Mouse (Mus musculus) intestine, postnatal 0 days (tissue): ENCODE measurements around the gene Sf3b6. TPM values are rescaled to one million over a fixed set of nuclear protein-coding genes. Genes with fewer than 3 reads are reported as not detected.

Experiments
- ATAC-seq: fragments of 200-750 bp; cut with Nextera tagmentation; 2 replicates; pipeline ENCODE4 v1.8.0; 2017; ENCODE audit warnings: mild to moderate bottlenecking, moderate TSS enrichment, moderate library complexity
- H3K27ac ChIP-seq: fragments of 300-500 bp; sonication (generic); 2 replicates; pipeline ENCODE4 v1.5.1; 2014; ENCODE audit warnings: mild to moderate bottlenecking, low read depth, low read length, moderate library complexity
- H3K27me3 ChIP-seq: fragments of 300-500 bp; sonication (generic); replicated peaks from 2 replicates; pipeline ENCODE4 v1.6.1; 2014; ENCODE audit warnings: low read length, mixed read lengths; ENCODE audit not compliant: control insufficient read depth, insufficient read depth
- H3K36me3 ChIP-seq: fragments of 300-500 bp; sonication (generic); 2 replicates; pipeline ENCODE4 v1.6.1; 2014; ENCODE audit warnings: mild to moderate bottlenecking, moderate library complexity; ENCODE audit not compliant: control insufficient read depth, insufficient read depth
- H3K4me1 ChIP-seq: fragments of 300-500 bp; sonication (generic); replicated peaks from 2 replicates; pipeline ENCODE4 v1.6.1; 2014; ENCODE audit warnings: antibody characterized with exemption, low read length, mixed read lengths; ENCODE audit not compliant: control insufficient read depth, insufficient read depth
- H3K4me2 ChIP-seq: fragments of 300-500 bp; sonication (generic); replicated peaks from 2 replicates; pipeline ENCODE4 v1.6.1; 2014; ENCODE audit warnings: low read depth, mild to moderate bottlenecking, moderate library complexity
- H3K4me3 ChIP-seq: fragments of 300-500 bp; sonication (generic); 2 replicates; pipeline ENCODE4 v1.5.1; 2014; ENCODE audit warnings: low read depth, low read length
- H3K9ac ChIP-seq: fragments of 300-500 bp; sonication (generic); 2 replicates; pipeline ENCODE4 v1.6.1; 2014; ENCODE audit warnings: mild to moderate bottlenecking, low read depth, low read length
- H3K9me3 ChIP-seq: fragments of 300-500 bp; sonication (generic); 2 replicates; pipeline ENCODE4 v1.6.1; 2016; ENCODE audit warnings: mixed run types; ENCODE audit not compliant: control insufficient read depth
- CTCF ChIP-seq: sonication (generic); IDR thresholded peaks from 2 replicates; pipeline ENCODE4 v1.5.1; 2016; ENCODE audit warnings: low read depth, mild to moderate bottlenecking, control low read depth, antibody characterized with exemption, moderate library complexity
- WGBS: fragments of 180-500 bp; shearing (Covaris S2); extraction: QIAGEN DNeasy Blood & Tissue Kit; methylation state at CpG from one replicate; pipeline ENCODE4 v1.1.7; 2014; 5-methylcytosine and 5-hydroxymethylcytosine counted together
- polyA plus RNA-seq: library from polyadenylated mRNA; unstranded; fragments of >200 nt; fragmentation: Nextera tagmentation; extraction: Ambion mirVana; gene quantifications from 2 replicates; pipeline ENCODE4 v1.2.1, GENCODE M21; 2015

The Sf3b6 gene
- polyA plus RNA-seq, 1 experiment from 2014 or later: 375 TPM

DNA sequence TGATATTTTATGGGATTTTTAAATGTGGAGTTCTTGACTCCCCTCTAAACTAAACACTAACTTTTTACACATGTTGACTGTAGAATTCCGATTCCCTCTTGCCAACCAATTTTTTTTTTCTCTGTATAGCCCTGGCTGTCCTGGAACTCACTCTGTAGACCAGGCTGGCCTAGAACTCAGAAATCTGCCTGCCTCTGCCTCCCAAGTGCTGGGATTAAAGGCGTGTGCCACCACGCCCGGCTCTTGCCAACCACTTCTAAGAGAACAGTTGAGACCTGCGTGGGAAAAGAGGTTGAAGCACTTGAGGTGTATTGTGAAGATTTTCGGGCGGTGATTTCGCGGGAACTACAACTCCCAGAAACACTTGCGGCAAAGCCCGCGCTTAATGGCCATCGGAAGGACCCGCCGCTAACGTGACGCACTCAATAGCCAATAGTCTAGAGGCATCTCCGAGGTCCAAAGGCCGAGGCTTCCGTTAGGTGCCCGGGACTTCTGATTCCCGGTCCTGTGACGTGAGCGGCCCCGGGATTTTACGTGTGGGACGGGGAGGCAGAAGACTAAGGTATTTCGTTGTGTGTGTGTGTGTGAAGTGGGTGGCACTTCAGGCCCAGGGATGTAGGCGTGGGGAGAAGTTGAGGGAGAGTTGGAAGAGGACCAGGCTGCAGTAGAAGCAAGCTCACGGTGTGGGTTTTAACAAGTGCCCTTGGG is 25.7 kb downstream of the Sf3b6 start, which contains the start of gene Wdcp:
Gene Wdcp, plus strand, starts transcription at position 414 of the 708 bp plus-strand sequence.
- Histone ChIP-seq H3K36me3 (no peaks in the 10 kb centered on the region), H3K9me3 (no peaks in the 10 kb centered on the region), H3K4me1 (no peaks in the 10 kb centered on the region), H3K4me3 (peak within 1 kb of the TSS; percentile 67), H3K27ac (peak within 1 kb of the TSS; percentile 70), H3K27me3 (no peaks in the 10 kb centered on the region), H3K4me2 (peak within 1 kb of the TSS; percentile 75), H3K9ac (peak within 1 kb of the TSS; percentile 37; the same call in 1 of the 2 replicates)
- peak; percentile 93 for ATAC-seq
- no peak for TF ChIP-seq CTCF
- WGBS: under 1% methylated on average over 30 of the region's 30 CpGs

DNA sequence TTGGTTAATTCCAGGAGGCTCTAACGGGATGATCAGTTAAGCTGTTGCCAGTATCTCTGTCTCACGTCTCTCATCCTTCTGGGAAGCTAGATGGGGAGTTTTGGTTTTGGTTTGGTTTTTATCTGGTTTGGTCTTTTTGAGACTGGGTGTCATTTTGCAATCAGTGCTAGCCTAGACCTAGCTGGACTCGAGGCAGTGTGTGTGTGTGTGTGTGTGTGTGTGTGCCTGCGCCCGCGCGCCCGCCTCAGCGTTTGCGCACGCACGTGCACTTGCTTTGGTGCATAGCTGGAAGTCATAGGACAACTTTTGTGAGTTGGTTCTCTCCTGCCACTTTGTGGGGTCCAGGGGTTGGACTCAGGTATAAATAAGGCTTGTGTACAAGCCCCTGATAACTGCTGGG is 26.4 kb downstream of the Sf3b6 start:
- H3K27ac ChIP-seq: peak overlapping the region; percentile 70; the same call in 1 of the 2 replicates
- under 1% methylated on average over 12 of the region's 12 CpGs for WGBS

DNA sequence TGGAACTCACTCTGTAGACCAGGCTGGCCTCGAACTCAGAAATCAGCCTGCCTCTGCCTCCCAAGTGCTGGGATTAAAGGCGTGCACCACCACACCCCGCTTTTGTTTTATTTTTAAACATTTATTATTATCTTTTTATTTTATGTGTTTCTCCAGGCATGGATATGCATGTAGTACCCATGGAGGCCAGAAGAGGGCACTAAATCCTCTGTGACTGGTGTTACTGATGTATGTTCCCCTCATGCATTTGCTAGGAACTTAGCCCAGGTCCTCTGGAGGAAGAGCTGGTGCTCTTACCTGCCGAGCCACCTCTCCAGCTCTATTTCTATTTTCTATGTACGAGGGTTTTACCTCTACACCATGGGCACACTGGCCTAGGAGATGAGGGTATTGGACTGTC is 38.8 kb downstream of the Sf3b6 start:
- TF ChIP-seq CTCF: peak; percentile 57
- Histone ChIP-seq H3K4me1 (no peaks in the 10 kb centered on the region), H3K9me3 (no peaks in the 10 kb centered on the region), H3K36me3 (peaks cover 6% of the 10 kb centered on the region; the same call in 1 of the 2 replicates), H3K9ac (no peak overlapping the region), H3K27me3 (no peaks in the 10 kb centered on the region), H3K4me2 (no peak overlapping the region), H3K27ac (no peak overlapping the region), H3K4me3 (no peak overlapping the region)
- no peak for ATAC-seq
- 93% methylated on average over 5 of the region's 5 CpGs for WGBS

More for the DNA sequence above, 26.4 kb downstream of the Sf3b6 start:
- H3K4me2 ChIP-seq: peak overlapping the region; percentile 75
- peak overlapping the region; percentile 67 for H3K4me3 ChIP-seq
- no peaks in the 10 kb centered on the region for H3K9me3 ChIP-seq
- ATAC-seq: peak; percentile 48
- no peak for TF ChIP-seq CTCF
- no peaks in the 10 kb centered on the region for H3K4me1 ChIP-seq
- no peaks in the 10 kb centered on the region for H3K27me3 ChIP-seq
- H3K36me3 ChIP-seq: no peaks in the 10 kb centered on the region
- peak overlapping the region; percentile 37; the same call in 1 of the 2 replicates for H3K9ac ChIP-seq

DNA sequence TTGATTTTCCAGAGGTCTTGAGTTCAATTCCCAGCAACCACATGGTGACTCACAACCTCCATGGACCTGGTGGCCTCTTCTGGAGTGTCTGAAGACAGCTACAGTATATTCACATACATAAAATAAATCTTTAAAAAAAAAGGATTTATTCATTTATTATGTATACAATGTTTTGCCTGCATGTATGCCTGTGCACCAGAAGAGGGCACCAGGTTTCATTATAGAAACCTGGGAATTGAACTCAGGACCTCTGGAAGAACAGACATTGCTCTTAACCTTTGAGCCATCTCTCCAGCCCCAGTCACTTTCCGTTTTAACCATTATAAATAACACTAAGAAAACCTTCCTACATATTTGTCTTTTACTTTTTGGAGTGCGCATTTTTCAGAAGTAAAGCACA is 39.5 kb downstream of the Sf3b6 start:
- no peaks in the 10 kb centered on the region for H3K9me3 ChIP-seq
- 81% methylated on average over 2 of the region's 2 CpGs for WGBS

DNA sequence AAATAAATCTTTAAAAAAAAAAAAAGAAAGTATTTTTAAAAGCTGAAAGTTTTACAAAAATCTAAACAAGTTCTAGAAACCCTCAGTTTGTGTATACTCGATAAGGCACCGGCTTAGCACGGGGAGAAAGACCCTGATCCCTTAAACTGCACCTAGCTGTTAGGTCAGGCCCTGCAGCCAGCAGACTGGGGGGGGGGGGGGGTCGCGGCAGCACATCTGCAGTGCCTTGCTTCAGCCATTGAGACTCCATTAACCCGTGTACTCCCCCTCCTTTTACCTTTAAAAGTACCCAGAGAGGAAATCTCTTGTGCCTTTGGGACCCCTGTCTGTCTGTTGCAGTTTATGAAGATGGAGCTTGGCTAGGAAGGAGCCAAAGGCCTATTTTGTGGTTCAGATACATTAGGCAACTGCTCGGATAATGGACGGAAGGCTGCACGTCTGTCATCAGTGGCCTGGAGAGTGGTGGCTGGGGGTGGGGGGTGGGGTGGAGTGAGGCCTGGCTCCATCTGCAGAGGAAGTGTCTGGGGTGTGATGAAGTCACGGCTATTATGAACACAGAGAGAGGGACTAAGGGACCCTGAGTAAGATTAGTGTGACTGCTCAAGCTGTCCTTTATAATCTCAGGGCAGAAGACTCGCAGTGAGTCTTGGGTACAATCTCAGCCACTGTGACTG is 42.0 kb downstream of the Sf3b6 start:
- WGBS: 52% methylated on average over 11 of the region's 11 CpGs
- ATAC-seq: no peak
- H3K9ac ChIP-seq: no peak overlapping the region

More for the DNA sequence above, 39.5 kb downstream of the Sf3b6 start:
- H3K27ac ChIP-seq: no peak overlapping the region
- H3K4me2 ChIP-seq: no peak overlapping the region
- H3K9ac ChIP-seq: no peak overlapping the region
- peaks cover 4% of the 10 kb centered on the region; the same call in 1 of the 2 replicates for H3K36me3 ChIP-seq
- TF ChIP-seq CTCF: peak; percentile 46
- ATAC-seq: no peak
- no peaks in the 10 kb centered on the region for H3K27me3 ChIP-seq
- H3K4me1 ChIP-seq: no peaks in the 10 kb centered on the region
- no peak overlapping the region for H3K4me3 ChIP-seq

DNA sequence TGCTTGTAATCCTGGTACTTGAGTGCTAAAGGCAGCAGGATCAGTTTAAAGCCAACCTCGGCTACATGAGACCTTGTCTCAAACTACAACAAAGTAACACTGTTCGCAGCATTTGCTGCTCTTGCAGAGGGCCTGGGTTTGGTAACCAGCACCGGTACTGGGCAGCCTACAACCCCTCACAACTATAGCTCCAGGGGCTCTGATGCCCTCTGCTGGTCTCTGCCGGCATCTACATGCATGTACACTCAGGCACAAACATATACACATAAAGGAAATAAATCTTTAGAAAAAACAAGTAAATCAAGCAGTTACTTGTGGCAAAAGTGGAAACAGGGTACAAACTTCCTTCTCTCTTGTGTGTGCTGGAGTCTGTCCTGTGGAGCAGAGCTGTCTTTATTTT is 45.3 kb downstream of the Sf3b6 start:
- no peak for ATAC-seq
- H3K27ac ChIP-seq: no peak overlapping the region
- no peaks in the 10 kb centered on the region for H3K4me1 ChIP-seq
- no peak overlapping the region for H3K4me2 ChIP-seq
- peaks cover 5% of the 10 kb centered on the region; the same call in 1 of the 2 replicates for H3K36me3 ChIP-seq
- no peak overlapping the region for H3K4me3 ChIP-seq
- H3K27me3 ChIP-seq: no peaks in the 10 kb centered on the region
- H3K9me3 ChIP-seq: no peaks in the 10 kb centered on the region
- H3K9ac ChIP-seq: no peak overlapping the region
- WGBS: 91% methylated on average over 4 of the region's 4 CpGs
- TF ChIP-seq CTCF: peak; percentile 47

More for the DNA sequence above, 42.0 kb downstream of the Sf3b6 start:
- no peaks in the 10 kb centered on the region for H3K9me3 ChIP-seq
- peaks cover 5% of the 10 kb centered on the region; the same call in 1 of the 2 replicates for H3K36me3 ChIP-seq
- no peak for TF ChIP-seq CTCF
- no peak overlapping the region for H3K27ac ChIP-seq
- H3K4me2 ChIP-seq: no peak overlapping the region
- no peaks in the 10 kb centered on the region for H3K4me1 ChIP-seq
- no peak overlapping the region for H3K4me3 ChIP-seq
- no peaks in the 10 kb centered on the region for H3K27me3 ChIP-seq
